Mouse (Mus musculus) cerebellum, adult 9-11 months (tissue): ENCODE results near the gene Hrh2.

Experiments
- DNase-seq: peaks from one replicate; pipeline ENCODE4 v3.0.0; 2022

Gene Hrh2

DNA sequence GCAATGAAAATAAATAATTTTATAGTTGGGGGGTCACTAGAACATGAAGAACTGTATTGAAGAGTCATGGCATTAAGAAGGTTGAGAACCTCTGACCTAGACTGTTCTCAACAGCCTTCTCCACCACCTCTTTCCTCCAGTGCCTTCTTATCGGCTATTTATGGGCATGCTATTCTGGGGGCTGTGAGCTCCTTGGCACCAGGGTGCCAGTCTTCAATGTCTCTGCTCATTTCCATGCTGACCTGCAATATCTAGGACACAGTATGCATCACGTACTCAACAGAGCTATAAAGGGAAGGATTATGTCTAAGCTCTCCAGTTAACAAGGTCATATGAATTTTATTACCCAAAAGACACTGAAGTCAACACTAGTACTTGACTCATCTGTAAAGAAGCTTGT lies 14.6 kb upstream of the Hrh2 start:
- no peak for DNase-seq

DNA sequence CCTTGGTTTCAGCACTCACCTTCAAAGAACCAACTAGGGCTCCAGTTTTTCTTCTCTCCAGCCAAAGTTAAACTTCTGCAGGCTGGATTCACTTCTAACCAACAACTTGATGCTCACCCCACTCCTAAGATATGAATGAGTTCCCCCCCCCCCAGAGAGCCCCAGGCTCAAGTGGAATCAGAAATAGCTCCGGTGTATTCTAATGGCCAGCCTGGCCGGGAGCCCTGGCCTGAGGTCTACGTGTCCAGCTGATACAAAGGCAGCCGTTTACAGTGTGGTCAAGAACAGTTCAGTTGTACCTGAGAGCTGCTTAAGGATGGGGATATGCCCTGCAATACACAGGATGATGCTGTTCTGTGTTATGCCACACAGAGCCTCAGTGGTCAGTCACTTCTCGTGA lies 13.3 kb upstream of the Hrh2 start:
- DNase-seq = no peak

DNA sequence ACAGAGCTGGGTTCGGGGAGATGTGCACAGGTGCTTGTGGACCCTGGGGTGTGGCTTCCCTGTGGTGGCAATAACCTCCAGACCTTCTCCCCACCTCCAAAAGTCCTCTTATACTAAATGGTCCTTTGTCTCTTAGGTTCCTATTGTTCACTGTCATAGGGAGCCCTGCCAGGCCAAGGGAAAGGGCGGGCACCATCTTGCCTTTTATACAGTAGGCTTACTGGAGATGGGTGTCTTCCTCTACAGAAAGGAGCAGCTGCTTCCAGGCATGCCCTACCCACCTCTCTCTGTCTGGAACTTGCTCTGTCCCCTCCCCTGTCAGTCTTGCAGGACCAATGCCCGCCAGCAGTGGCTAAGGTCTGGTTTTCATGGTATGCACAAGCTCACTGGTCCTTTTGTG lies 12.0 kb upstream of the Hrh2 start:
- DNase-seq = no peak

DNA sequence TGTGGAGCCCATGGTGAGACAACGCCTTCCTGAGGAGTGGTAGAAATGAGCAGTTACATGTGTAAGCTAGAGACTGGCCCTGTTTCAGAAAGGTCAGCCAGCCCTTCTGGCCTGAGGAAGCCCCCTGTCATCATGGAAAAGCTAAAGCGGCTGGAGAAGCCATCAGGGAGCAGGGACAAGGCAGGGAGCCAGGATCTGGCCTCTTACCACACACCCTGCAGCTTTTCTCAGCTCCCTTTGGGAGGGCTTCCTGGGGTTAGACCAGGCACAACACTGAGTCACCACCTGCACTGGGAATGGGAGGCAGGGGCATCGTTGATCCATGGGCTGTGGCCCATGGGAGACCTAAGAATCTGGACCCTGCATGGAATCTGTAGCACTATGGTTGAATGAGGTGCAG lies 11.5 kb upstream of the Hrh2 start:
- no peak for DNase-seq

DNA sequence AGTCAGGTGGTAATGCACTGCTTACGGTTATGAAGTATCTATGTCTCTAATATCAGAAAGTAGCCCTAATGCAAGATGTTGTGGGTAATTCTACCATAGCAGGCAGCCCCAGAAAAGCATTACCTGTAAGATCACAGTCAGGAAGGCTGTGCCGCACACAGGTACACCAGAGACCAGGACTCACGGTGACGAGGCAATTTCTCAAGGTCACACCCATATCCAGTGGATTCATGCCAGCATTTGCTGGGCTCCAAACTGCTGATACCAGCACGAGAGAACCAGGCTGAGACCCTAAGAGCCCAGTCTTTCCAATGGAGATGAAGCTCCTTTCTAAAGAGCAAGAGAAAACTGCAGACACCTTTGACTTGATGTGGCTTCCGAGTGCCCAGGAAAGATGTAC lies 10.6 kb upstream of the Hrh2 start:
- no peak for DNase-seq

DNA sequence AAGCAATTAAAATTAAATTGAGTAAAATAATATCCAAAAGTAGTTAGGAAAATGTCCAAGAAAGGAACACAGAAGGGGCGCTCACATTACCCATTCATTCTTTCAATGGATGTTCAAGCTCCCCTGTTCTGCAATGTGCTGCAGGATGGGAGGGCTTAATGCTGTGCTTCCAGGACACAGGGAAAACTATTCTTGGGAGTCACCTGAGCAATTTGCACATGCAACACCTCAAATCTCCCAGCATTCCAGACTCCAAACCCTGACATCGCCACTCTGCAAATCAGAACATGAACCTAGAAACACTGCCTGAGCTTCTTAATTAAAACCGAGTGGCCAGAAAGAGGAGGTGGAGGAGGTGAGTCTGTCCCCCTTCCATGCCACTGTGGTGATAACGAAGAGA lies 10.0 kb upstream of the Hrh2 start:
- DNase-seq = no peak

DNA sequence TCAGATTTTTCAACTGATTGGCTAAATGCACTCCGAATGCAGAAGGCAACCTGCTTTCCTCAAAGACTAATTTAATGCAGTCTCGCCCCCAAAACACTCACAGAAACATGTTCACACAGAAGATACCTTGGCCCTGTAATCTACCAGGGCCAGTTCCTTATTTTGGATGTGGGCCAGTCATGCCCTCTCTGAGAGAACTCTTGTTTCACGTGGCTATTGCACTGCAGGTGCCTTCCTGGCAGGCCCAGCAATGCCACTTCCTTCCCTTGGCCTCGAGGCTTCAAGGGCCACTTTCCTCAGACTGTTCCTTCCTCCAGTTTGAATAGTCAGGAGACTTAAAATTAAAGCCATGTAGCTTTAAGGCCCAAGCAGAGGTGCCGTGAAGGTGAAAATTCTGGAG lies 5.5 kb upstream of the Hrh2 start:
- no peak for DNase-seq

DNA sequence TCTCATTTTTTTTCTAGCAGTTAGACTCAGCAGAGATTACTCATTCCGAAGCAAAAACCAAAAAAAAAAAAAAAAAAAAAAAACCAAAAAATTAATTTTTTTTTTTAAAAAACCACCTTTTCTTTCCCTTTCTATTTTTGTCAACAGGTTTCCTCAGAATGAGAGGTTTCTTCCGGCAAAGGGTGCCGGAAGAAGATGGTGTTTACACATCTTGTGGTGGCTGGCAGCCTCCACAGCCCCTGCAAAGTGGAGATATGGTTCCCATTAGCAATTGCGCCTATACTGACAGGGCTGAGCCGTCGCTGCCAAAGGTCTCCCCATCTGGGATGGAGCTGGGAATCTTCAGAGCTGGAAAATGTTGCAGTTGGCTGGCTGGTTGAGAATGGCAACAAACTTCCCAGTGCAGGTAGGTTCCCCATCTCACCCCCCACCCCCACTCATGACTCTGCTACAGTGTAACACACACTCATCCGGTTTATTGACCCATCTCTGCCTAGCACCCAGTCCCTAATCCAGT lies 3.7 kb upstream of the Hrh2 start:
- no peak for DNase-seq

DNA sequence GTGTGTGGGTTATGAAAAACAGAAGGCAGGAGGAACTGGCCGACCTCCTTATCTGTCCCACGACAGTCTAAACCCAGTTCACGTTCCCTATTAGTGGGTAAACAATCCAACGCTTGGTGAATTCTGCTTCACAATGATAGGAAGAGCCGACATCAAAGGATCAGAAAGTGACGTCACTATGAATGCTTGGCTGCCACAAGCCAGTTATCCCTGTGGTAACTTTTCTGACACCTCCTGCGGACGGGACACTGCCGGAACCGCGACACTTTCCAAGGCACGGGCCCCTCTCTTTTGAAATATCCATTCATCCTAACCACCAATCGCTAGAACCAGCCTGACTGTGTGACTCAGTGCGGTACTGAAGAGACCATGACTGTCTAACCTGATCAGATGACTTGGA lies 2.0 kb upstream of the Hrh2 start:
- no peak for DNase-seq

DNA sequence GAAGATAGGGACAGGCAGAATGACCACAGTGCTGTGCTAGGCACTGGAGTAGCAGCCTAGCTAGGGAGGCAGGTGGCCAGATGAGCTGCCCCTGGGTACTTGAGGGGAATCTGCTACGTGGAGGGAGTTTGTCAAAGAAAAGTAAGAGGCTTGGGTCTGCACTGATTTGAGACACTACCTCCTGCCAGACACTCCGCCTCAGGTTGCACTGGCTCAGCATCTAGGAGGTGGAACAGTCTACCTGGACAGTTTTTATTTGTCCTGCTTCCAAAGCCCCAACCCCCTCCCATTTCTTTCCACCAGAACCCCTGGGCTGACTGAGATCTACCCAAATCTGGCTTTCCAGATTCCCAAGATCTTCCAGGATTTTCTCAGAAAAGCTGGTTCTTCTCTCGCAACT lies 748 bp upstream of the Hrh2 start:
- no peak for DNase-seq

DNA sequence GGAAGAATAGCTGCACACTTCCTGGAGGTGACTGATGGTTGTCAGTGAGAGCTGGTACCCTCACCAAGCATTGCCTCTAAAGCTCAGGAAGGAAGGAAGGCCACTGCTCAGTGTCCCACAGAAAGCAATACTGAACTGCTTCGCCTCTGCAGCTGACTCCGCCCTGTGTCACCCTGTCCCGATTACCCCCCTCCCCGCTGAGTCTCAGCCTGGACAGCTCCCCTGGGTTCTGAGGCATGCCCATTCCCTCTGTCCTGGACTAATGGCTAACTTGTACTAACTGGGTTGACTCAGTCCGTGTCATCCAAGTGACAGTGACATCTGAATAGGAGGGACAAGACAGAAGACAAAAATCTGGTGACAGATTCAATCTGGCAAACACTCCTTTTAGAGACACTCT lies 1.7 kb downstream of the Hrh2 start:
- no peak for DNase-seq

DNA sequence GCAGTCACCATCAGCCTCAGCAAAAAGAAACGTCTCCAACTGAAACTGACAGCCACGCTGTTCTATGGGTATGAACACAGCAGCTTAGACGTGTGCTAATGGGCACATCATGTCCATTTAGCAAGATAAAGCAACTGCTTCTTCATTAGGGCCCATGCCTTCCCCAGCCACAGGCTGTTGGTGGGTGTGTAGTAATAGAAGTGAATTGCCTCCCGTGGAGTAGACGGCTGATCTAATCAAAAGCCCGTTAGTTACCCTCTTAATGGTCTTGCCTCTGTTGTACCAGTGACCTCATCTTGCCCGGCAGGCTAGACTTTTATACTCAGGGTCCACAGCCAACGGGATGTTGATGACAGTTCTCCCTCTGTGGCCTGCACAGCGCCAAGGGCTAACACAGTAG lies 7.1 kb downstream of the Hrh2 start:
- no peak for DNase-seq

DNA sequence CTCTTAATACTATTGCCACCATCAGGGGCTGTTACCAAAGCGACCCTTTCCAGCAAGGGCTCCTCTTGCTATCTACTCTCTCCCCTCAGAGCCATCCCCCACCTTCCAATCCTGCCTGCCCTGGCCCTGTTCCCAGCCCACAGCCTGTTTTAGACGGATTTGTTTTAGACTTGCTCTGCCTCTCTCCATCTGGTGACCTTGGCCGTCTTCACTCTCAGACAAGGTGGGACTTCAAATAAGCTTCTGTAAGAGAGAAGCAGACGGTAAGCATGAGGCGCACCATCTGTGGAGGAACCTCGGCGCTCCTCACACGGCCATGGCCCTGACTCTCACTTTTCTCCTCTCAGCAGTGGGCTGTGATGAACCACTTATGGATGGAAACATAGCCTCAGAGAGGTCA lies 10.5 kb downstream of the Hrh2 start:
- DNase-seq = peak; percentile 83

DNA sequence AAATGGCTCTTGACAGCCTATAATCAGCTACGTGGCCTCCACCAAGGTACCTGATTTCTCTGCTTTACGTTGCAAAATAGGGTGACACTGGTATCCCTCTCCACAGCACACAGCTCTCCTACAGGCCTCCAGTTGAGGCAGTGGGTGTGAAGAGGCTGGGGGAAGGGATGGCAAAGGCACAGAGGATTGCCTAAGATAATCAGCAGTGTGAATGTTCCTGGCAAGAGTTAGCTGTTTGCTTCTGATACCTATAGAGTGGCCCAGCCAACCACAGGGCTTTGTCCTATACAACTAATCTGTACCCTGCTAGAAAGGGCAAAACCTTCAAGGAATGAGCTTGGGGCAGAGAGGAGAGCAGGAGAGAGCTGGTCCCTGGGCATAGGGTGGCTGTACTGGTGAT lies 11.5 kb downstream of the Hrh2 start:
- no peak for DNase-seq

DNA sequence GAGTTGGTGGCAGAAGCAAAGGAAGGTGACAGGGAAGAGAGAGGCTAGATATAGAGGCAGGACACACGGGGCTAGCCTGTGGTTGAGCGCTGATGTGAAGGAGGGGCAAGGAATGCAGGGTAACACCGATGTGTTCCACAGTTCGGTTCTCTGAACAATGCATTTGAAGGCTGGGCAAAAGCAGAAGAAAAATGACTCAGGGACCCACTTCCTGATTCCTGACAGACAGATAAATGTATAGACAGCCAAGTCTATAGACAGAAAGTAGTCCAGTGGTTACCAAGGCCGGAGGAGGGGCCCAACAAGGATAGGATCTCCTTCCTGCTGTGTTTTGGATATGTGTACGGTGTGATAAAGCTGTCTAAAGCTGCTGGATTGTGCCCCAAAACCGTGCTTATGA lies 13.3 kb downstream of the Hrh2 start:
- no peak for DNase-seq

DNA sequence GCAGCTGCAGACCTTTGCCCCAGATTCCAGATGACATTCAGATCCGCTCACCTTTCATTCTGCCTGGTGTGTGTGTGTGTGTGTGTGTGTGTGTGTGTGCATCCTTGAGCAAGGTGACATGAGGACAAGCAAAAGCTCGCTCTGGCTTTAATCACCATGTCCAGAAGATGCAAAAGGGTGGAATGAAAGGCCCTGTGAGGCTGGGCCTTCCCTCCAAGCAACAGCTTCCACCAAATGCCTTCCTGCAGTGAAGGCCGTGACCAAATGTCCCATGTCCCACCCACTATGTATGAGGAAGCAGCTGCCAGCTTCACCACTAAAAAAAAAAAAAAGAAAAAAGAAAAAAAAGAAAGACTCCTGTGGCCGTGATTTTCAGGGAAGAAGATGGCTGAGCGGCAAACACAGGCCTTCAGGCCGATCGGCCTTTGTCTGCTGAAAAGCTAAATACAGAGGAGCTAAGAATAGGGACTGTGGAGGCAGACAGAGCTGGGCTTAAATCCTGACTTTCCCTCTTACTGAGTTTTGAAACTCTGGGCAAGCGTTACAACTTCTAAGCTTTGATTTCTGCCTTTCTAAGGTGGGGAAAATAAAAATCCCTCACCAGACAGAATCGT lies 14.3 kb downstream of the Hrh2 start:
- DNase-seq = no peak

DNA sequence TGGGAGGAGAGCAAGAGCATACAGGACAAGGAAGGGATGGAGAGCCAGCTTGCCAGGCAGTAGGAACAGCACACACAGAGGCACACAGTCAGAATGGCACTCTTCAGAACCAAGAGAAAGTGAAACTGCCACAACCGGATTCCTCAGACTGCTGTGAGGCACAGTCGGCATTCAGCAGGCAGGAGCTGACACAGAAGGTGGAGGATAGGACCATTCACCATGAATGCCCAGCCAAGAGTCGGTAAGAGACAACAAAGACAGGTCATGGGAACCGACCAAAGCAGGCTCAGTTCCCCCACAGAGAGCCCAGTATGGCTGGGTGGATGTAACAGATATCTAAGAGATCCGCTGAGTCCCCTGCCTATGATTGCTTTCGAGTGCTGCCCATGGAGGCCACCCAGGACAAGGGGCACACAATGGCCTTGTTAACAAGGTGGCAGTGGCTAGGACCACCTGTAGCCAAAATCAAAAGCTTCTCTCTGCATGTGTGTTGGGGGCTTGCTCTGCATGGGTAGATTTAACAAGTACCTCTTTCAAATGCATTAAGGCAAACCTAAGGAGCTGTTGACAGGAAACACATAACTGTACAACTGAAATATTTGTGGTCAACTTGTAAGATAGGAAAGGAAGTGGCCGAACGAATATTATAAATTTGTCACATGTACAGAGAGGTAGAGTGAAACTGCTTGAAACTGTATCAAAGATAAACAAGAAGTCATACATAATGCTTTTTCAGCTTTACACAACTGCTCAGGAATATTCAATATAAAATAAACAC lies 17.7 kb downstream of the Hrh2 start:
- DNase-seq = no peak

DNA sequence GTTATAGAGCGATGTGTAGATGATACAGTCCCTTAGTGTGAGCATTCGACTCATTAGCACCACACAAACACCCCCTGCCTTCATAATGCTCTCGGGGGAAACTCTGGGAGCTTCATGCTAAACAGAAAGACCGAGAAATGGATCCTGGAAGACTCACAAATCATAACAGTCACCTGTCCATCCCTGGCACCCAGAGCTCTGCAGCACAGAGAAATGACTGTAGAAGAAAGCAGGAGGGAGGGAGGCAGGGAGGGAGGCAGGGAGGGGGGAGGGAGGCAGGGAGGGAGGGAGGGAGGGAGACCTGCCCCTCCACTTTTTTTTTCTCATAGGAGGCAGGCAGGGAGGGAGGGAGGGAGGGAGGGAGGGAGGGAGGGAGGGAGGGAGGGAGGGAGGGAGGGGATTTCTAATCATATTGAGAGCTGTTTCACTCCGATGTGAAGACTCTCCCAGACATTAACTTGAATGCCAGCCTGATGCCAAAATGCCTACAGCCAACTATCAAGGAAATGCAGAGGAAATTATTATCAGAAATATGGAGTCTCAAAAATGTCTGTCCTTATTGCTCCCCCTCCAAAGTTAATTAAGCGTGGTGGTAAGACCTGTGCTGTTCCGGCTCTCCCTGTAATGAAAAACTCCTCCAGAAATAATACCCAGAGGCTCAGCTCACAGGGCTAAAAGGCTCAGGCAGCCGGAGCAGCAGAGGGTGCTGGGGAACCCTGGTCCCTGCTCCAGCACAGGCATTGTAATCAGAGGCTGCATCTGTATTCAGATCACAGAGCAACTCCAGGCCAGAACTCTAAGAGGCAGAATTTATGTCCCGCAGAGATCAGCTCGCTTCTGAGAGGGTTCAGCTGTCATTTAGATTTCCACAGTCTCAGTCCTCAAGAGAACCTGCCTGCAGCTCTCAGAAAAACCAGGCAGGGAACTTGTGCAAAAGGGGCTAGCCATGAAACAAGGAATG lies 19.9 kb downstream of the Hrh2 start:
- peak; percentile 21 for DNase-seq

DNA sequence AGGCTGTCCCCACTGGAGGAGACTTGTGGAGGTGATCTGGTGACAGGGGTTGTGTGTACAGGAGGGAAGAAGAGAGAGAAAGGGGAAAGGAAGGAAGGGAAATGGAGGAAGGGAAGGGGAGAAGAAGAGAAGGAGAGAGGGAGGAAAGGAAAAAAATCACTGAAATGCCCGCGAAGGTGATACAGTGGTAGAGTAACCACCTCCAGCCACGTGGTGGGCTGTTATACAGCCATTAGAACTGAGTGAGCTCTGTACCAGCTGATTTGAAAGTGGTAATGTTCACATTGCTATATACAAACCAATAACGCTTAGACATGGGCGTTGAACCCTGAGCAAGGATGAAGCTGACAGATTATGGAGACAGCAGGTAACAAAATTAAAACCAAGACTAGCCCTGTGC lies 20.6 kb downstream of the Hrh2 start:
- DNase-seq = no peak

DNA sequence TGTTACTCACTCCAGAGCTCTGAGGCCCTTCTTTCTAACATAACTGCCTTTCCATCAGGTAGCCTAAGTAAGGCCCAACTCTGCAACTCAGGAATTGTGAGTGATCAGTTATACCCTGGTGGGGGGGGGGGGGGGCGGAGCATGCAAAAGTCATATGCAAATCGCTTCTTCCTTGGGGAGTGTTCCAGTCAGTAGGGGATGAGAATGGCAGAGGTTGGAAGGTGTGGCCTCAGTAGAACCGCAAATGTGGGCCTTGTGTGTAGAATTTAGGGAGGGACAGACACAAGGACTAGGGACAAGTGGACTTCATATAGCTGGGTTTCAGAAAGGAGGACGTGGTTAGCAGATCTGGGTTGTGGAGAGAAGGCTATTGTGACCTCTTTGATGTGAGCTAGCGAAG lies 23.3 kb downstream of the Hrh2 start:
- DNase-seq = no peak

DNA sequence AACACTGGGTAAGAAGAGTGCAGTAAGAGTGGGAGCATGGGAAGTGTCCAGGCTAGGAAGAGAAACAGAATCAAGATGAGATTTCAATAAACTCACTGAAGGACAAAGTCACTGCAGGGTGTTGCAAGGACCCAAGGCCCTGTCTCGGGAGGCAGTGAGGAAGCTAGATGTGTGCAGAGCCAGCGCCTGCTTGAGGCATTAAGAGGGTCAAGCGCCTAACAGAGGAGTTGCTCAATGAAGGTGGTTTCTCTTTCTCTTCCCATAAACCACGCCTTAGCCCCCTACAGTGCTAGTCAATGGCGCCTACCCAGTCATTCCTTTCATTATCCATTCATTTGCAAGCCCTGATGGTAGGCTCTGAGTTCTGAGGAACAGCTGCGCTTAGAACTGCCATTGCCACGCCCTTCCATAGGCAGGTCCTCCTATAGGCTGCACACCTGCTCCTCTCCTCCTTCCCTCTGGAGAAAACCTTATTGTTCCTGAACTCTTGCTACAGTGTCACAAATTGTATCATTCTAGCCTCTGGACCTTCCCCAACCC lies 23.9 kb downstream of the Hrh2 start:
- DNase-seq = no peak

DNA sequence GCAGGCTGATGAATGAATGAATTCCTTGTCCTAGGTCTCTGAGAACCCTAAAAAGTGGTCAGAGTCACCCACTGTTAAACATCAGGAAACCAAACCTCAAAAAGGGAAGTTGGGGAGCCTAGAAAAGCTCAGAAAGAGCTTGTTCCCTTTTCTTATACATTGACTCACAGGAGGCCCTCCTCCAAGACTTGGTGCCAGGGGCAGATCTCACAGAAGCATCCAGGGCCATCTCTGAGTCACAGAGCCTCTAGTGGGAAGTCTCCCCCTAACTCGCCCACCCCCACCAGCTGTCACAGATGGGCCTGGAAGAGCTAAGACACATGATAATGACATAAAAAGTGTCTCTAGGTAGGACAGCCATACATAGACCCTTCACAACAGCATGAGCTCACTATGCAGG lies 26.4 kb downstream of the Hrh2 start:
- no peak for DNase-seq

DNA sequence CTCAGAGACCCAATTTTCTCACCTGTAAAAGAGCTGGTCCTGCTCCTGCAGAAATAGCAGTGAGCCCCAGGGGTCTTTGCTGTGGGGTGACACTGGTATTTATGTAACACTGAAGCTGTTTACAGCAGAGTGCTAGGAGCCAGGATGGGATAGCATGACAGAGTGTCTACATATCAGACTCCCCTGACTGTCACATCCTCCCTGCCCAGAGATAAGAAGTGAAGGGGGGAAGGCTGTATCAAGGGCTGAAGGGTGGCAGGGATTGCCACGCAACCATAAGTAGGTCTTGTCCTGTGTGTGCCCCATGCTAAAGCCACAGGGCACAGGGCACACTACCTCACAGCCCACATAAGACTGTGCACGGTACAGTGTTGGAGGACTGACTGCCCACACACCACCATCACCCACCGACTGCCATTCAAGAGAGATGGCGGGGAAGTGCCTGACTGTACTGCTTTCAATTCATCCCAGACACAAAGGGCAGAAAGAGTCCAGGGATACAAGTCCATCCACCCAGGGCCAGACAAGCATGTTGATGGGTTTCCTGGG lies 29.8 kb downstream of the Hrh2 start:
- no peak for DNase-seq
